Mouse (Mus musculus) intestine, postnatal 0 days (tissue): ENCODE measurements around the gene E2f4. TPM values are rescaled to one million over a fixed set of nuclear protein-coding genes. Genes with fewer than 3 reads are reported as not detected.

Source experiments
- ATAC-seq: fragments of 200-750 bp; cut with Nextera tagmentation; 2 replicates; pipeline ENCODE4 v1.8.0; 2017; ENCODE audit warnings: mild to moderate bottlenecking, moderate TSS enrichment, moderate library complexity
- H3K27ac ChIP-seq: fragments of 300-500 bp; sonication (generic); 2 replicates; pipeline ENCODE4 v1.5.1; 2014; ENCODE audit warnings: mild to moderate bottlenecking, low read depth, low read length, moderate library complexity
- H3K27me3 ChIP-seq: fragments of 300-500 bp; sonication (generic); replicated peaks from 2 replicates; pipeline ENCODE4 v1.6.1; 2014; ENCODE audit warnings: low read length, mixed read lengths; ENCODE audit not compliant: control insufficient read depth, insufficient read depth
- H3K36me3 ChIP-seq: fragments of 300-500 bp; sonication (generic); 2 replicates; pipeline ENCODE4 v1.6.1; 2014; ENCODE audit warnings: mild to moderate bottlenecking, moderate library complexity; ENCODE audit not compliant: control insufficient read depth, insufficient read depth
- H3K4me1 ChIP-seq: fragments of 300-500 bp; sonication (generic); replicated peaks from 2 replicates; pipeline ENCODE4 v1.6.1; 2014; ENCODE audit warnings: antibody characterized with exemption, low read length, mixed read lengths; ENCODE audit not compliant: control insufficient read depth, insufficient read depth
- H3K4me2 ChIP-seq: fragments of 300-500 bp; sonication (generic); replicated peaks from 2 replicates; pipeline ENCODE4 v1.6.1; 2014; ENCODE audit warnings: low read depth, mild to moderate bottlenecking, moderate library complexity
- H3K4me3 ChIP-seq: fragments of 300-500 bp; sonication (generic); 2 replicates; pipeline ENCODE4 v1.5.1; 2014; ENCODE audit warnings: low read depth, low read length
- H3K9ac ChIP-seq: fragments of 300-500 bp; sonication (generic); 2 replicates; pipeline ENCODE4 v1.6.1; 2014; ENCODE audit warnings: mild to moderate bottlenecking, low read depth, low read length
- H3K9me3 ChIP-seq: fragments of 300-500 bp; sonication (generic); 2 replicates; pipeline ENCODE4 v1.6.1; 2016; ENCODE audit warnings: mixed run types; ENCODE audit not compliant: control insufficient read depth
- CTCF ChIP-seq: sonication (generic); IDR thresholded peaks from 2 replicates; pipeline ENCODE4 v1.5.1; 2016; ENCODE audit warnings: low read depth, mild to moderate bottlenecking, control low read depth, antibody characterized with exemption, moderate library complexity
- WGBS: fragments of 180-500 bp; shearing (Covaris S2); extraction: QIAGEN DNeasy Blood & Tissue Kit; methylation state at CpG from one replicate; pipeline ENCODE4 v1.1.7; 2014; 5-methylcytosine and 5-hydroxymethylcytosine counted together
- microRNA counts: library from miRNA; unstranded; fragments of <30 nt; microRNA quantifications from one replicate; lab custom pipeline; 2016
- microRNA-seq: library from miRNA; unstranded; fragments of <30 nt; microRNA quantifications from one replicate; pipeline ENCODE4, GENCODE M21; 2016
- polyA plus RNA-seq: library from polyadenylated mRNA; unstranded; fragments of >200 nt; fragmentation: Nextera tagmentation; extraction: Ambion mirVana; gene quantifications from 2 replicates; pipeline ENCODE4 v1.2.1, GENCODE M21; 2015

Gene E2f4
- polyA plus RNA-seq, 1 experiment from 2014 or later = 42.0 TPM

DNA sequence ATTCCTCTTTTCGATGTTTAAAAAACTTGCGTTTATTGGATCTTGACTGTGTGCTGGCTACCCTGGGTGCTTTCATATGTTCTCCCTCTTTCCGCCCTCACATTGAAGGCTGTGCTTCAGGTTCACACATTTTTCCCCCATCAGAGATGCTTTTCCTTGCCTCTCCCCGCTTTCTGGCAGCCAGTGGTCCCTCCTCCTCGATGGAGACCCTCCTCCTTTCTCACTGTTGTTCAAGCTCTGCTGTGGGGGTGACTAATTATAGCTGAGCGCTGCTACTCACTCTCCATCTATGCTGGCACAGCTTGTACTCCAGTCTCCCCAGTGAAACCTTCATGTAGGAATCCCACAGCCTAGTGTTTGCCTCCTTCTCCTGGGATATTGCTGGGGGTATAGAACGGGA is 52.7 kb downstream of the E2f4 start:
- no peak for ATAC-seq

DNA sequence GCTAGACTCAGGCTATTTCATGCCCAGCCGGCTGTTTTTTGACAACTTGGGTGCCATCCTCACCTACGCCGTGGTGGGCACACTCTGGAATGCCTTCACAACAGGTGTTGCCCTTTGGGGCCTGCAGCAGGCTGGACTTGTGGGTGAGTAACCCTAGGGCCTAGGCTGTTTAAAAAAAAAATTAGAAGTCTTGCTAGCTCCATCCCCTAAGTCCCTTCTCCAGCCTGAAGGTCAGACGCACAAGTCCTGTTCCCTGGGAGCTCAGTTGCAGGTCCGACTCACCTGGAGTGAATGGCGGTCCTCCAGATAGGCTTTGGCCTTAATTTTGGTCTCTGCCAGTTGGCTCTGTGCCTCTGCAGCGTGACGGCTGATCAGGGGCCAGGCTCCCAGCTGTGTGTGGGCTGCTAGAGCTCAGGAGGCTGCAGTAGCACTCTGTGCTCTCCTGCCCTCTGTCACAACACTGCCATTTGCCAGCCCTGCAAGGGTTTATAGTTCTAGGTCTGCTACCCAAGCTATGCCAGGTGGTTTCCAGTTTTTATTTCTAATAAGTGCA is 56.2 kb downstream of the E2f4 start:
- Histone ChIP-seq H3K4me3 (no peak overlapping the region), H3K27me3 (peaks cover 14% of the 10 kb centered on the region; the same call in 1 of the 2 replicates), H3K27ac (no peak overlapping the region), H3K9me3 (no peaks in the 10 kb centered on the region), H3K9ac (no peak overlapping the region), H3K36me3 (no peaks in the 10 kb centered on the region), H3K4me1 (0 out of 2 replicates have a peak, but pooled peaks cover 2% of the 10 kb centered on the region), H3K4me2 (no peak overlapping the region)
- TF ChIP-seq CTCF = no peak
- ATAC-seq = no peak
- WGBS = 87% methylated on average over 8 of the region's 8 CpGs

More for the DNA sequence above, 52.7 kb downstream of the E2f4 start:
- Histone ChIP-seq H3K4me1 (peaks cover 15% of the 10 kb centered on the region), H3K36me3 (no peaks in the 10 kb centered on the region), H3K27ac (no peak overlapping the region), H3K9me3 (no peaks in the 10 kb centered on the region), H3K27me3 (peaks cover 14% of the 10 kb centered on the region; the same call in 1 of the 2 replicates), H3K4me3 (0 out of 2 replicates have a peak overlapping the region, but pooled peaks have one; percentile 74), H3K9ac (no peak overlapping the region), H3K4me2 (peak overlapping the region; percentile 95; the same call in 1 of the 2 replicates)
- no peak for TF ChIP-seq CTCF
- WGBS = 56% methylated on average over 7 of the region's 7 CpGs

- ATAC-seq = peak; percentile 57
- 61% methylated on average over 4 of the region's 4 CpGs for WGBS
- Histone ChIP-seq H3K4me2 (no peak overlapping the region), H3K4me1 (0 out of 2 replicates have a peak, but pooled peaks cover 2% of the 10 kb centered on the region), H3K27me3 (peaks cover 14% of the 10 kb centered on the region; the same call in 1 of the 2 replicates), H3K4me3 (no peak overlapping the region), H3K36me3 (no peaks in the 10 kb centered on the region), H3K9me3 (no peaks in the 10 kb centered on the region), H3K9ac (no peak overlapping the region), H3K27ac (no peak overlapping the region)
- TF ChIP-seq CTCF = no peak
Measured at GRCm38 (mm10) chr8:105354549-105354948, 57.1 kb downstream of the E2f4 start.

MicroRNAs within 50 kb of the gene (microRNA counts, 519-probe panel; counts per million panel counts)
- microRNA mmu-miR-328 (lab: Ali Mortazavi, UCI) = 2,913 counts per million, percentile 31 among the panel's probes with 10 or more counts

Small RNAs within 50 kb of the gene (microRNA-seq; reads per million reads assigned to microRNA genes)
- gene Gm27320 = not detected
- 197 reads per million, percentile 56 among the genes with 10 or more reads in this experiment for gene Mir328

Other genes starting within 250 kb of the E2f4 start
- 0.08 TPM in 1 of 2 replicates, not detected in the other for gene Ces3a, start 249.1 kb upstream of the E2f4 start, polyA plus RNA-seq
- not detected in 2 replicates for gene Ces3b, start 213.9 kb upstream of the E2f4 start, polyA plus RNA-seq
- gene Ces4a, start 165.9 kb upstream of the E2f4 start, polyA plus RNA-seq = not detected in 2 replicates
- 18.9 and 21.8 TPM in 2 replicates for gene Cbfb, start 127.0 kb upstream of the E2f4 start, polyA plus RNA-seq
- 14.3 and 14.8 TPM in 2 replicates for gene D230025D16Rik, start 72.5 kb upstream of the E2f4 start, polyA plus RNA-seq
- gene B3gnt9, start 42.5 kb upstream of the E2f4 start, polyA plus RNA-seq = 7.1 and 8.1 TPM in 2 replicates
- gene Tradd, start 33.1 kb upstream of the E2f4 start, polyA plus RNA-seq = 50.6 TPM in 2 replicates
- gene Fbxl8, start 33.0 kb upstream of the E2f4 start, polyA plus RNA-seq = 6.0 and 6.2 TPM in 2 replicates
- 0.27 and 0.48 TPM in 2 replicates for gene Hsf4, start 27.9 kb upstream of the E2f4 start, polyA plus RNA-seq
- 0.76 and 0.90 TPM in 2 replicates for gene Nol3, start 21.5 kb upstream of the E2f4 start, polyA plus RNA-seq
- gene 4931428F04Rik, start 7.8 kb upstream of the E2f4 start, polyA plus RNA-seq = 1.5 and 1.7 TPM in 2 replicates
- gene Exoc3l, start 1.6 kb upstream of the E2f4 start, polyA plus RNA-seq = 2.5 and 3.1 TPM in 2 replicates
- gene Elmo3, start 7.9 kb downstream of the E2f4 start, polyA plus RNA-seq = 34.2 TPM in 2 replicates
- 3.8 and 3.9 TPM in 2 replicates for gene Lrrc29, start 28.6 kb downstream of the E2f4 start, polyA plus RNA-seq
- gene Tmem208, start 28.7 kb downstream of the E2f4 start, polyA plus RNA-seq = 167 and 184 TPM in 2 replicates
- 1.3 and 1.6 TPM in 2 replicates for gene Fhod1, start 50.3 kb downstream of the E2f4 start, polyA plus RNA-seq
- 0.31 and 0.40 TPM in 2 replicates for gene Slc9a5, start 51.2 kb downstream of the E2f4 start, polyA plus RNA-seq
- gene Plekhg4, start 75.6 kb downstream of the E2f4 start, polyA plus RNA-seq = 0.13 and 0.20 TPM in 2 replicates
- 0.07 and 0.13 TPM in 2 replicates for gene Kctd19, start 115.8 kb downstream of the E2f4 start, polyA plus RNA-seq
- gene Lrrc36, start 115.9 kb downstream of the E2f4 start, polyA plus RNA-seq = 0.10 and 0.20 TPM in 2 replicates
- gene Tppp3, start 173.9 kb downstream of the E2f4 start, polyA plus RNA-seq = 67.9 and 78.5 TPM in 2 replicates
- 6.4 and 7.1 TPM in 2 replicates for gene Zdhhc1, start 199.2 kb downstream of the E2f4 start, polyA plus RNA-seq
- gene Hsd11b2, start 221.1 kb downstream of the E2f4 start, polyA plus RNA-seq = 1.1 and 4.1 TPM in 2 replicates